Mouse (Mus musculus) inflammation-experienced regulatory T-cells, adult 16 weeks (primary cell): ENCODE results near the gene Slc4a7. TPM values are rescaled to one million over a fixed set of nuclear protein-coding genes. Genes with fewer than 3 reads are reported as not detected.

Experiments used
- polyA plus RNA-seq: library from polyadenylated mRNA; unstranded; fragments of 100-300 nt; shearing (Covaris generic); gene quantifications from one replicate; pipeline ENCODE4 v1.2.1, GENCODE M21; 2017

Gene Slc4a7
- polyA plus RNA-seq = 64.2 TPM

GRCm38 (mm10) chr14:14701710-14702329 is at the start of gene Slc4a7:
TSS of gene Slc4a7 (plus strand) at chr14:14702279.

GRCm38 (mm10) chr14:14803115-14803514 is 101.0 kb downstream of the Slc4a7 start, which contains the start of gene Nek10:
TSS of gene Nek10 (plus strand) at chr14:14803415.

Other genes starting within 250 kb of the Slc4a7 start
- 0.05 TPM for gene Nek10, start 101.1 kb downstream of the Slc4a7 start, polyA plus RNA-seq